Mouse (Mus musculus) frontal cortex, postnatal 25 days (tissue): ENCODE measurements around the gene Stx8.

Source experiments
- DNase-seq, 2 experiments: peaks; one replicate each; pipeline ENCODE4 v3.0.0; 2022; ENCODE audit warnings: low spot score in 2 of 2

Stx8 gene

DNA sequence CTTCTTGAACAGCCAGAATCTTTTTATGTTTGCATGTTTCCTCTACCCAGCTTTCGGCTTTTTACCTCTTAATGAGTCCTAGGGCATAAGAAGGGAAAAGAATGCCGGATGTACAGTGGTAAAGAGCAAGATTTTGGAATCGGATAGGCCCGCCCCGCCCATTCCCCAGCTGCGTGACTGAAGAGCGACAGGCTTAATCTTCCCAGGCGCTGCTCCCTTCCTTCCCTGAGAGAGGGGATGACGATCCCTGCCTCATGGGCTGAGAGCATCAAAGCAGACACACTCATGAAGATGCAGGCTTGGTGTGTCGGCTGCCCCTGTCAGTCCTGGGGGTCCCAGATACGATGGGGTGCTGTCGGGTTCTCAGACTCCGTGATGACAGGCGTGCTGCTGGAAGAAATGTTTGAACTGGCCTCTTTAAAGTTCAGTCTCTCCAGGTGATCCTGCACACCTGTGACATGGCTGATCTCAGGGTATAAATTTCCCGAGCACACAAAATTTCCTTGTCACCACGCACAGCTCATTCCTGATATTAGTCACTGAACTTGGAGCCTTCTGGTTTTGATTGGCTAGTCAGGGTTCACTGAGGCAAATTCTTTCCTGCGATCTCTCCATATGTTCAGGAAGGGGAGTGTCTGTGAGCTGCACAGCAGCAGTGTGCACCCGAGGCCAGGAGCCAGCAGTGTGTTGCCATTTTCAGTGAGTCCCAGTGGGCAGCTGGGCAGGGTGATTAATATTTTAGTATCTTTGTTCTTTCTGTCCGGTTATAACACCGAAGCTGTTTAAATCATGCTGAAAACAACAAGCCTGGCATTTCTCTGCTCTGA lies 70.4 kb downstream of the Stx8 start:
- no peak for DNase-seq

DNA sequence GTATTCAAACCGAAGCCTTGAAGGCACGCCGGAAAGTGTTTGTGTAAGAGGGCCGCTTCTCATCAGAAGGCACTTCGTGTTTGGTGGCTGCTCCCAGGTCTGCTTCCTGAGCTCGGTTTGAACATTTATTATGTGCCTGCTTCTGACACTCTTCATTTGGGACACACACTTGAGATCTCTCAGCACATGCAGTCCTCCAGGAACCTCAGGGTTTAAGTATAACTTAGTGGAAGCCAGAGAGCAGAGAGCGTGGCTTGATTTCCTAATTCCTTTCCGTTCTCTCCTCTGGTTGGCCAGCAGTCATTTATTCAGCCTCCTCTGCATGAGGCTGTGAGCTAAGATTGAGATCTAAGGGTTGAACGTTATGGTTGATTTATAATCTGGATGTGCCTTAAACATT lies 71.1 kb downstream of the Stx8 start:
- no peak for DNase-seq

DNA sequence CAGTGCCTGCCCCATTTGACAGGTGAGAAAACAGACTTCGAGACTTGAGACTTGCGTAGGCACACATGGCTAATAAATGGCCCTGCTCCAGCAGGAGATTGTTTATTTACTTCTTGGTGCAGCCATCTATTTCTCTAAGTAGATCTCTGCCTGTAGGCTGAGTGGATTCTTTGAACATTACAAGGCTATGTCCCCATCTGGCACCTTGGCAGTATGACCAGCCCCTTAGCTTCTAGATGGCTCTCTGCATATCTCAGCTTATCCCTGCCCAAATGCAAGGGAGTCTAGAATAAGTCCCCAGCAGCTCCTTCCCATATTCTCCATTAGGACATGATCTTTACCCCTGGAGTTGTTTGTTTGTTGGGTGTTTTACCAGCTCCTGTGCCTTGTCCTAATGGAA lies 72.1 kb downstream of the Stx8 start:
- no peak for DNase-seq

DNA sequence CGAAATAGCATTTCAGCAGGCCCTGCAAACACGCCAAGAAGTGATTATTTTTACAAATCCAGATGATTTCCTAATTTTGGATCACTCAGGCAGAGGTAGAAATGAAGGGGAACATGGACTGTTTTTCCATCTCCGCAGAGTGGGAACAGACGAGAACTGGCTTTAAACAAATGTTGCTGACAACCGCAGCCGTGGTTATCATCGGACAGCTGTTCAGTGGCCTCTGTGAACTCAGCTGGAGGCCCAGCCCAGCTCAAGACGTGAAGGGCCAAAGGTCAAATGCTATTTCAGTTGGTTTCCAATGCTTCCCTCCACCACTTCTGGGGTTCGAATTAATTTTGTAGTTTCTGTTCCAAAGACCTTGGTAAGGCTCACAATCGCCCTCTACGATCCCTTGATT lies 78.2 kb downstream of the Stx8 start:
- DNase-seq, result no peak

DNA sequence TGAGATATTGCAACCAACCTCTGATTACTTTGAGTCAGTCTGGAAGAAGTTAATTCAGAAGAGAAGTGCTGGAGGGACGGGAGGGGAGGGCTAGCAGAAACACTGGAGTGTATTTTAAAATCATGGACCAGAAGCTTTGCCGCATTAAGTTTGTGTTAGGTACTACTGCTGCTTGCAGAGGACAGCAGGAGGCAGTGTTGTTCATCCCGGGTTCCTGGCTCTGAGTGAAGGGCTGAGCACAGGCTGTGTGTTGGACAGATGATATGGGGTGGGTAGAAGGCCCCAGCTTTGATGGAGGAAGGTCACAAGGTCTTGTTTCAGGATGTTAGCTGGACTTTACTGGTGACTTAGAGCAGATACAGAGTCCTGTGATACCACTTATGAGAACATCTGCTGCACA lies 80.9 kb downstream of the Stx8 start:
- no peak for DNase-seq

DNA sequence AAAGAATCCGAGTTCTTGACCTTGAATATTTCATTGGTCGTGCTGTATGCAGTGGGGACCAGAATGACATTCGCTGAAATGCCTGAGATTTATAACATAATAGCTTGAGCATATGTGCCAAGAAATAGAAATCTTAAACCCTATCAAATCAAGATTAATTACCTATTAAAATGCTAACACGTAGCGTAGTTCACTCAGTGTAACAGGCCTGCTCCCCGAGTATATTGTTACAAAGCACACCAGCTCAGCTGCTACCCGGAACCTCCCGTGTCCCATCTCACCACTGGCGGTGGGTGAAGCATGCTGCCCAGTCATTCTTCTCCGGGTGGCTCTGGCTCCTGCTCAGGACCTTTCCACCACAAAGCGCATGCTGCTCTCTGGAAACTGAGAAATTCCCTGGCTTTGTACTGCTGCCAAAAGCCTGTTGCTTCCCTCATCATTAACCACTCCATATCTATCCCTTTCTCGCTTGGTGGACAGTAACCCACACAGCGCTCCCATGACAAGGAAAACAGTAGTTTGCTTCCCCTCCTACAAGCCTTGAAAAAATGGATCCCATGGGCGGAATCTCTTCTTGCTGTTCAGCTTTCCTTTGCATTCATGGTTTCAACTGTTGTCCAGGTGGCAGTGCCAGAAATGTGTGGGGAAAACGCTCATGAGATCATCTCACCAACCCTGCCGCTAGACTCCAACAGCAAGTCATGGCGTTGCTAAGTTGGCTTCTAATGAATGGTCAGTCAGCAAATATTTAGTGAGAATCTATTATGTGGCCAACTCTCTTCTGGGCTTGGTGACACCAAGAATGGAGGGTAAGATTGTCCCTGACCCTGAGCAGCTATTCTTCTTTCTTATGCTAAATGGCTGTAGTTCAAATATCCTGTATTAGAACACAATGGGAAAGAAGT lies 83.5 kb downstream of the Stx8 start:
- no peak for DNase-seq

DNA sequence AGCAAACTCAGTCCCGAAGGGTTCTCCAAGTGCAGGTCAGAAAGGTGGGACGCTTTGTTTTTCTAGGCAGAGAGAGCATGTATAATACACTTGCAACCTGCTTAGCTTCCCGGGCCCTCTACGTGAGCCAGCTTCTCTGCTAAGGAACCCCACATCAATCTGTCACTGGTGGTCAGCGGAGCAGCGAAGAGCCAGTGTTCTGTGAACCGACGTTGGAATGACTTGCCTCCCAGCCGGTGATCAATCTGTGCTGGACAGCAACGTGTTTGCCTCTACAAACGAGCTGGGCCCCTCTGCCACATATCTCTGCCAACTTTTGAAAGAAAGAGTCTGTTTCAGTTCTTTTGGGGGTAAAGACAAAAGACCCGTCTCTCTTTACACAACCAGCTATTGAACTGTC lies 84.7 kb downstream of the Stx8 start:
- no peak for DNase-seq

DNA sequence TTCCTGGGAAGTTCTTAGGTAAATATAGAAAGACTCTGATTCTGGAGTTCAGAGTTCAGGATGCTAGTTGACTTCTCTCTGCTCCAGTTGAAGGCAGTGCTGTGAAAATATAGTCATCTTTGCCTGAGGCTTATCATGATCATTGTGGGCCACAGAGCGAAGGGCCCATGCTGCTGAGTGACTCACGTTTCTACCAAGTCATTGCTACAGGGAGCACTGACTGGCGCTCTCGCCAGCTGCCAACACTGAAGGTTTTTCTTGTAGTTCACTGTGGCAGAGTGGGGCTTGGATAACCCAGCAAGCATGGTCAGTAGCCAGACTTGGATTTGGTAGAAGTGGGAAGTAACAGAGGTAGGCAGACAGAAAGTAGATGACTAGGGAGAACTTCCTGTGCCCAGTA lies 85.3 kb downstream of the Stx8 start:
- no peak for DNase-seq

DNA sequence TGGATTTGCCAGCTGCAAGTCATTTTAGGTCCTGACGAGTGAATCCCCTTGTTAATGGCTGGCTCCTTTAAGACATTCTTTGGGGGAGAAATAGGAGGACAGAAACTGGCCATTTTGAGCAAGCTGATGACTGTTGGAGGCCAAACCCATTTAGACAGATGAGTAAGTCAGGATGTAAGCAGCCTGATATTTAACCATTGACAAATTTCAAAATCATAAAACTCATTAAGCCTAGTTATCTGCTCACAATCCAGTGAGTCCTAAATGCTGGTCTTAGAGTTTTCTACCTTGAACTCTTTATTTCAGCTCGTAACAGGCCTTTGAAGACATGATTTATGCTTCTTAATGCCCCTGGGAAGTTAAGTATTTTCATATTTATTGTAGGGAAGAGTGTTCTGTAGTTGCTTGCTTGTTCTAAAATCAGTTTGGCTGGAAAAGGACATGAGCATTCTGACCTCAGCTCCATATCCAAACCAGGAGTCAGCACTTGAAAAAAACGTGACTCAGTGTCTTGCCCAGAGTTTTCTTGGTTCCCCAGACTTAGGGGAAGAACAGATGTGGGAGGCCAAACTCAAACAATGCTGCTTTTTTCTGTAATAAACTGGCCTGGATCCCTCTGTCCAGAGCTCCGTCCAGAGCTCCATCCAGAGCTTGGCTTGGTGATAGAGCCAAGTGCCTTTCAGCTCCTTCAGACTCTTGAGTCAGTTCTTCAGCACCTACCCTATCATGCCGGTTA lies 92.6 kb downstream of the Stx8 start:
- no peak for DNase-seq

DNA sequence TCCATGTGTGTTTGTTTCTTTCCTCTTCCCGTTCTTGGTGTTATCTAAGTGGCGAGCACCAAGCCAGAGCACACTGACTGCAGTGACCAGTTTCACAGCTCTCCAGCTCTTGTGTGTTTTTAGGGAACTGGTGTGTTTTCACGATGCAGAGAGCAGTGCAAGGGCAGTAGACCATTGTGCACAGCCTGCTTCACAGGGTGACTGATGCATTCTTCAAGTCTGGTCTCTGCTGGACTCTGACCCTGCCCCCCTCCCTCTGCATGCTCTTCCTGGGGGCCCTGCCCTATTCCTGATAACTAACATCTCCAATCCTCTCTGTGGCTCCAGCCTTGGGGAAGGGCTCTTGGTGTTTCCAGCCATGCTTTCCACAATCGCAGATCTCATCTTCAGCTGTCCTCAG lies 94.7 kb downstream of the Stx8 start:
- DNase-seq, result no peak

DNA sequence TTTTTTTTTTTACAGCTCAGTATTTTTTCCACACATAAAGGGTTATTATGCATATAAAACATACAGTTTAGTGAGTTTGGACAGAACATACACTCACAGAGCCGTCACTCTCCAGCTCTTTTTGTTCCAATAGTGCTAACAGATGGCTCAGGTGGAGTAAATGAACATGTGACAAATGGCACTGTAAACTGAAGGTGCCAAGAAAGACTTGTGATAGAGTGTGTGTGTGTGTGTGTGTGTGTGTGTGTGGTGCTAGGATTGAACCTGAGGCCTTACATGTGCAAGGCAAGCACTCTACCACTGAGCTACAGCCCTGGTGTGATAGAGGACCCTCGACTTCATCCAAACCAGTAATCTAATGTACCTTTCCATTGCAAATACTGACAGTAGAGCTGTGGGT lies 96.1 kb downstream of the Stx8 start:
- DNase-seq, result no peak

DNA sequence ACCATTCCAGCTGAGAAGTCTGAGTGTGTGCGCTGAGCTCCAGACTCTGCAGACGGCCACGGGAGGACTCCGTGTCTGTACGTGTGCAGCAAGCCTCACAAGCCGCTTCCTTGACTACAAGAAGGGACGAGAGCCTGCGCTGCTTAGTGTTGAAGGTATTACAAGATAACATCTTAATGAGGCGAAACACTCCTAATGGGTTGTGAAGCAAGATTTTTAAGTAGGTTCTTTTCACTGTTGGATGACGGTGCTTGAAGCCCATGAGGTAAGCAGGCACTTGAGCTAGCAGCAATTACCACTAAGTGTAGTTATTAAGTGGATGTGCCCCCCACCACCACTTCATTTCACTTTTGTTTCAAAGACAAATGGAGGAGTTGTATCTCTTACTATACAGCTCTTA lies 101.8 kb downstream of the Stx8 start:
- DNase-seq, result no peak

DNA sequence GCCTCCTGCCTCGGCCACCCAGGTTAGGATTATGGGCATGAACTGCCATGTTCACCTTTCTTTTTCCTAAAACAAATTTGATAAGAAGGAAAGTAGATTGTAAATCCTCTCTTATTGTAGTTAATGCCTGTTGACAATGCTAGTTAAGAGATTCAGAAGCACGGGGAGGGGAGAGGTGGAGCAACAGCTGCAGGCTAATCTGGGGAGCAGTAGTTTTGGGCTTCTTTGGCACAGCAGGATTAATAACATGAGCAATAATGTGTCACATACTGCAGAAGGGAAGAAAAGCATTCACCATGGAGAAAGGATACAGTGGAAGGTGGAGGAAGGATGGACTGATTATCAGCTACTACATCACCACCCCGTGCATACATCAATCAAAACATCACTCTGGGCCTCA lies 104.1 kb downstream of the Stx8 start:
- no peak for DNase-seq

DNA sequence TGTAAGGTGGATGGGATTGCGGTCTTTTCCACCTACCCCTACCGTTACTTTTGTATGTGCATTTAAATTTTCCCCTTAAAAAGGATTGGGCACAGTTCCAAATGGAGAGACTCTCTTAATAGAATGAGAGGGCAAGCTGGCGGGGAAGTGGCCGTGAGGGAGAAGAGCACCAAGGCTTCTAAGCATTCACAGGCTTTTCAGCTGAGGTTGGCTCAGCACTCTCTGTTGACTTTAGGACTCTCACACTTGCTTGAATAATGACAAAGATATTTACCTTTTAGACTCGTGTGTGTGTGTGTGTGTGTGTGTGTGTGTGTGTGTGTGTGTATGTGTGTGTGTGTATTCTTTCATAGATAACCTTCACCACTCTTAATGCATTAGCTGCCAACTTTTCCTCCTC lies 105.8 kb downstream of the Stx8 start:
- DNase-seq, result no peak

DNA sequence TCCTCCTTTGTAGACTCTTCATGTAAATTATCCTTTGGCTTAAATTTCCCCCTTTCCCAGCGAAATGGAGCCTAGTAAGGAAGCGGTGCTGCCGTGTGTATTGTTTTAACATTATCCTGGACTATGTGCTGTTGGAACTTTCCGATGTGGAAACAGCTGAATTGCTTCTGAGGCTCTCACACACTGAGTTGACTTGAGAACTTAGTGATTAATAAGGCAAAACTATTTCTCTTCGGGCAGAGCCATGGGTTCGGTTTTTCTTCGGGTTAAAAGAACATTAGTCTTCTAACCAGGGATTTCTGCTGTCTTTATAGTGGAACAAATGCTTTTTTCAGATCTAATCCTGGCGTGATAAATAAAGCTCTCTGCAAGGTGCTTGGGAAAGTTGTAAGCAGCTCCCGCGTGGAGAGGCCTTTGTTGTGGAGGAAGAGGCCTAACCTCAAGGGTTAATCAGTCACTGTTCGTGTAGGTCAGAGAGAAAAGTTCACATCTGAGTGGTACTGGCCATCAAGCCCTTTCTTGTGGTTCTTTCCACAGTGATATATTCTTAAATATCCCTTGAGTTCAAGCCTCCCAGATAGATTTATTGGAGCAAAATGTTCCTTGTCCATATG lies 106.7 kb downstream of the Stx8 start:
- no peak for DNase-seq

DNA sequence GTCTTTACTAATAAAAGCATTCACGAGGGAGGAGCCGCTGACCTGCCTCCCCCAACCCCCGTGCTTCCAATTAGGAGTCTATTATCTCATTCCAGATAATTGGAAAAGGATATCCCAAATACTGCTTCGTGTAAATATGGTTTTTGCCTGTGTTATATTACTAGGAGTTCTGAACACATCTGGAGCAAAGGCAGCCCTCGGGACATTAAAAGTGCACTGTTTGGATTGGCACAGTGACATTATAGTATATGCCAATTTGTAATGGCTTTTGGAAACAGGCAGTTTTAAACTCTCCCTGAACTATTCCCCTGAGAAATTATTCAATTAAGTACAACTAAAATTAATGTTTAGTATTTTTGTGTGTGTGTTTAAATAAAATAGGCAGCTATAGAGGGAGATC lies 108.7 kb downstream of the Stx8 start:
- no peak for DNase-seq

DNA sequence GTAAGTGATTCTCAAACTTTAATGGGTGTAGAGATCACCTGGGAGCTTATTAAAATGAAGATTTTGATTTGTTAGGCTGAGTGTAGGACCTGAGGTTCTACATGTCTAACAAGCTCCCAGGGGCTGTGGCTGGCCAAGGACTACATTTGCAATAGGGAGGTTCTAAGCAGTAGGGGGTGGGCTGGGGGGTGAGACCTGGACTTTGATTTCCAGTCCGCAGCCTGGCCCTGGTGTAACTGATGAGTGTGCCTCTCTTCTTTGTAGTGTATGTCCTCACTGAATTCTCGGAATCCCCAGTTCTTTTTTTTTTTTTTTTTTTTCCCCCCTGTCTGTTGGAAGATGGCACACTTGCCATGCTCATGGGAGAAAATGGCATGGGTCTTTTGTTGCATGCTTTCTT lies 109.3 kb downstream of the Stx8 start:
- no peak for DNase-seq

DNA sequence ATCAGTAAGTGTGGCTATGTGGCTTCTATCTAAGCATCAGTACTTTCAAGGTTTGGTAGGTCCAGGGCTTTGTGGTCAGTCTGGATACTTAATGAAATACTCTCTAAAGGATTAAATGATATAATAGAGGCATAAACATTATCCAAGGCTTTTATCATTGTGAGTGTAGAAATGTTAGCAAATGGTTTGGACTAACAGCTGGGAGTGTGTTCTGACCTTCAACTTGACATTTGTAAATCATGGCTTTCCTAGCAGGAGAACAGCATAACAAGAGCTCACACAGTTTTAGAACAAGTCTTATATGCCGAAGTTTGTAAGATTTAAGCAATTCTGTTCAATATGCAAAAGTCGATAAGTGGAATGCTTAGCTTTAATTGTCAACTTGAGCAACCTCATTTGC lies 113.8 kb downstream of the Stx8 start:
- DNase-seq, result no peak

DNA sequence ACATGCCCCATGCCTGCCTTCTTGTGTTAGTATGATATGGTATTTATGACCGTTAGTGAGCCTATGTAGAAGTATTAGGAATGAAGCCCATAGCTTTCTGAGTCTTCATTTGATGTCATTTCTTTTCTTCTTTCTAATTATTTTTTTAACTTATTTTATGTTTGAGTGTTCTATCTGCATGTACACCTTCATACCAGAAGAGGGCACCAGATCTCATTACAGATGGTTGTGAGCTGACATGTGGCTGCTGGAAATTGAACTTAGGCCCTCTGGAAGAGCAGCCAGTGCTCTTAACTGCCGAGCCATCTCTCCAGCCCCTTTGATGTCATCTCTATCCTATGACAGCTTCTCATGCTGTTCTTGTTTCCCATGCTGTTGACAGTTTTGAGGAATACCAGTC lies 115.0 kb downstream of the Stx8 start:
- no peak for DNase-seq

DNA sequence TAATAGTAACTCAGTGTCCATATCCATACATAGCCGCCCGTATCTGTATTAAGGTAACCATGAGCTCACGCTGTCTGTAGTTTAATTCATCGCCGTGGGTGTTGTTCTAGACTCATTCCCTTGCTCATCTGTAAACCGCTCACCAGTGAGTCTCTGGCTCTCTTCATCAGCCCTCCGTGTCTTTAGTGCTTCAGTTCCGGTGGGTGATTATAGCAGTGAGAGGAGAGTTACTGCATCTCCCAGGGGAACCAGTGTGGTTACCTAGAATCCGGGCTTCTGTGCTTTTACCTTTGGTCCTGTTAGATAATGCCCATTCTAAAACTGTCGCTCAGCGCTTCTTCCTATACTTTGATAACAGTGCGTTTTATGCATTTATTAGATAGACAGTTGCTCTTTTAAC lies 116.8 kb downstream of the Stx8 start:
- no peak for DNase-seq

DNA sequence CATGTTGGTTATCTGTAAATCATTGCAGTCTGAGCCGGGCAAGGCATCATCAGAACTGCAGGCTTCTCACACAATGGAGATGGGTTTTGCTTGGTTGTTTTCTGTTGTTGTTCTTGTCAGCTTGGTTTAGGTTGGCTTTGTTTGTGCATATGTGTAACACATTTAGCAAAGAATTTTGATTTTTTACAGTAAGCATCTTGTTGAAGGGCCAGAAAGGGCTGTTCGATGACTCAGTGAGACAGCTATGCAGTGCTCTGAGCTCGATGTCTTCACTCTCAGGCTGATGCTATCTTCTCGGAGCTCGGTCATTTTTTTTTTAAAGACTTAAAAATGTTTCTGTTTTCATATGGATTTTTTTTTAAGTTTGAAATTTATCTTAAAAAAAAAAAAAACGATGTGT lies 117.6 kb downstream of the Stx8 start:
- no peak for DNase-seq

DNA sequence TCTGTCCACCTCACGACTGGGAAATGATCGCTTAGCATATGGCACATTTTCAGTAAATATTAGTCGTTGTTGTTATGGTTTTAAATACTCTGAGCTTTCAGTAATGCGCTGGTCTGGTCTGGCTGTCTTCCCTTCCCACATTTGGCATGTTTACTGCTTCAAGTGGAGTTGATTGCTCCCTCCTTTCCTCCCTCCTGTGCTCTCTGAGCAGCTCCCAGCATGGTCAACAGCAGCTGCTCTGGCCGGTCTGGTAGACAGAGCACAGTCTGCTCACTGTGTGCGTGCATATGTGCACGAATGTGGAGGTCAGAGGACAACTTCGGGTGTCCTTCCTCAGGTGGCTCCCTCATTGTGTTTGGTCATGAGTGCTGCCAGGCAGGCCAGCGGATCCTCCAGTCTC lies 120.2 kb downstream of the Stx8 start:
- no peak for DNase-seq
